1 mouse cellular context compared by ENCODE assay signal in the genomic region with DNA sequence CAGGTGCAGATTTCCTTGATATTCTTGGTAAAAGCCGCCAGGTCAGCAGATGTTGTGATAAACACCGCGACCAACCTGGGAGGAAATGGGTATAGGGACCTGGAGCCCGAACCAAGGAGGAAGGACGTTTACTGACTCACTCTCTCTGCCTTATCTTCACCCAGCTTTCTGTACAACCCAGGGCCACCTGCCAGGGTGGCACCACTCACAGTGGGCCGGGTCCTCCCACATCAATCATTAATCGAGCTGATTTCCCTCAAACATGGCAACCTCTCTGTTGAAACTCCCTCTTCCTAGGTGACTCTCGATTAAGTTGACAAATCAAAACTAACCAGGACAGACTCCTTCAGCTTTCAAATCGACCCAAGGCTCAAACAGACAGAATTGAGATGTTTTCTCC.
A peak's percentile ranks its signal among the peaks of the same experiment; 100 is the strongest.
TF ChIP-seq lines count a peak whose summit lies in the region.

No protein-coding gene starts in this region.

TF ChIP-seq in MEL, 35 proteins besides CTCF, POLR2A, EP300 and RAD21:
- TF ChIP-seq TCF12 (IDR thresholded peaks at IDR 0.05; ENCODE audit: low read depth, low read length) (0 out of 2 replicates have a peak, but pooled peaks have one; percentile 7), TAL1 (IDR thresholded peaks at IDR 0.05; ENCODE audit: low read length) (no peak), CHD1 (IDR thresholded peaks at IDR 0.05; ENCODE audit: low read depth, low read length) (no peak), ELF1 (IDR thresholded peaks at IDR 0.05; ENCODE audit: low read depth, low read length) (no peak)
TF ChIP-seq in MEL: peak in this region for 1.
